Mouse (Mus musculus): ENCODE measurements around the gene Slc22a7. TPM values are rescaled to one million over a fixed set of nuclear protein-coding genes. Genes with fewer than 3 reads are reported as not detected.

The Slc22a7 gene
- total RNA-seq (2021), result 0.49 and 14.3 TPM in 2 replicates
- long read RNA-seq, experiment 1, partial matches to known transcripts, result 0 of 2 reads
- long read RNA-seq, experiment 1, other reads (novel, unspliced or antisense), result 1 of 2 reads
- long read RNA-seq, experiment 2, transcript Slc22a7-201 (10 exons, 1,989 nt), result major isoform, 23 of 25 reads
- long read RNA-seq, experiment 2, partial matches to known transcripts, result 1 of 25 reads
- long read RNA-seq, experiment 2, other reads (novel, unspliced or antisense), result 1 of 25 reads

DNA sequence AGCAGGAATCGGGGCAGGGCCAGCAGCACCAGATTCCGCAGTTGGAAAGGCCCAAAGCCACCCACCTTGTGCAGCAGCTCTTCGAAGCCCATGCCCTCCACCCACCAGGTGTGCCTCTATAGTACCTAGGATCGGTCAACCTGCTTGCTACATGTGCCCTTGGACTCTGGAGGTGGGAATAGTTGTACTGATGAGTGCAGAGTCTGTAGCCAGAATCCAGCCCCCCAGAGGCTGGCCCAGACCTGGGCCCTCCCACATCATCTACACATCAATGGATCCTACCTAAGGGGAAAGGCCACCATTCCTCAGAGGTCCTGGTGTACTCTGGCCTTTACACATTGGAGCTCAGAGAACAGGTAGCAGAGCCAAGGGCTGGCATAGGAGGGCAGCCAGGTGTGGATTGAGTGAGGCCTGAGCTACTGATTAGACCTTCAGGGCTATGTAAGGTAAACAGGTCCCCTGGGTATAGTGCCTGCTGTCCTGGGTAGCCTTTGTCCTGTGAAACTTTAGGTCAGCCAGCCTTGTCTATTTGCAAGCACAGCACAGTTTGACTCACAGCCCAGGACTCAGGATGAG is at the start of gene Slc22a7:
TSS of gene Slc22a7 (minus strand) at position 160 of the 576 bp plus-strand sequence.
- DNase-seq, result no peak

DNA sequence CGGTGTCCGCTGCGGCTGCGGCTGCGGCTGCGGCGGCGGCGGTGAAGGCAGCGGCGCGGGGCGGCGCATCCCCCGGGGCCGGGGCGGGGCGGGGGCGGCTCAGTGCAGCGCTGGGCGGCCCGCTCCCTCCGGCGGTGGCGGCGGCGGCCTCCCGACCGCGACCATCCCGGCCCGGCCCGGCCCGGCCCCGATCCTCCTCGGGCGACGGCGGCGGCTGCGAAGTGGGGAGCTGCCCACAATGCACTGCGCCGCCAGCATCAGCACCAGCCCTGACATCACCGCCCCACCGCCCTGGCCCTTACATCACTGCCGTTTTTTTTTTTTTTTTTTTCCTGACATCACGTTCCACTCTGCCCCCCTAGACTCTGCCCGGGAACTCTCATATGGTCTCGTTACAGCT is 49.2 kb upstream of the Slc22a7 start, which contains the start of gene Ttbk1:
TSS of gene Ttbk1 (minus strand) at position 245 of the 400 bp plus-strand sequence.
- DNase-seq, result no peak

DNA sequence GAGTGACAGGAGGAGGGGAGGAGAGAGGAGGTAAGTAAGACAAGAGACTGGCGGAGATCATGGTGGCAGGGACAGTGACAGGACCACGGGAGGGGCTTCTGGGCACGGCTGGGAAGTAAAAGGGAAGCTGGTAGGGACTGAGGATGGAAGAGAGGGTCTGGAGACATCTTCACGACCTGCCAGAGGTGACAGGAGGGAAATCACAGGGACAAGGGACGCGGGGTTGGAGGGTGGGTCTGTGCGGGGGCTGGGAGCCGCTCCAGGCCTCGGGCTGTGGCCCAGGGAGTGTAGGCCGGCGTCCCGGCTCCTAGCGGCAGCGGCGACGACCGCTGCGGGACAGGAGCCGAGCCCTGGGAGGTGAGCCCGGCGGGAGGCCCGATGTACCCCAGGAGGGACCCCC is 48.7 kb upstream of the Slc22a7 start:
- DNase-seq, result no peak

DNA sequence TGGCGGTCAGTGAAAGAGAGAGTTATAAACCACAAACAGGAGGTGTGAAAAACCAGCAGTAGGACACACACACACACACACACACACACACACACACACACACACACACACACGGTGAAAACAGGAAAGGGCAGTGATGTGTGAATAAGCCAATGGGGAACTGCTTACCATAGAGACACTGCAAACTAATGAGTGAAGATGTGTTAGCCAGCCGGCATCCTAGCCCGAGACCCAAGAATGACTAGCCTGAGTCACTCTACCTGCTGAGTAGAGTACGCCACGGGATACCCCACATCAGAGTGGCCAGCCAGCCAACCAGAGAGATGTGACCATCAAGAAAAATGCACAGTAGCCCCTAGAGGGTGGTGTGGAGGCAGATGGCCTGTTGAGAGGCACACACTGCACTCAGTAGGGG is 46.2 kb upstream of the Slc22a7 start:
- no peak for DNase-seq

DNA sequence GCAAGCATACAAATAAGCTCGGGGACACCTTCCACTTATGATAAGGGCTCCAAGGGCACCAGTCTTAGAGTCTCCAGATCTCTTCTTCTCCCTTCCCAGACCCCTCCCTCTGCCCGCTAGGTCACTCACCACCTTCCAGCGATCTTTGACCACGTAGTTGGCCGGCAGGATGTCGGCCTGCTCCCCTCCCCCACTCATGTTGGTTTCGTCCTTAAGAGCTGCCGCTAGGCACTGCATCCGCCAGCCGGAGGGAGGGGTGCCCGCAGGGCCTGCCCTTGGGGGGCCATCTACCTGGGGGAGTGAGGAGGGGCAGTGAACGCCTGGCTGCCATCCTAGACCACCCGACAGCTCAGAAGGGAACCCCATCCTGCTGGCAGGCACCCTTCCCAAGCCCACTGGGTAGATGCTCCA is 45.8 kb upstream of the Slc22a7 start:
- DNase-seq, result peak; percentile 39

DNA sequence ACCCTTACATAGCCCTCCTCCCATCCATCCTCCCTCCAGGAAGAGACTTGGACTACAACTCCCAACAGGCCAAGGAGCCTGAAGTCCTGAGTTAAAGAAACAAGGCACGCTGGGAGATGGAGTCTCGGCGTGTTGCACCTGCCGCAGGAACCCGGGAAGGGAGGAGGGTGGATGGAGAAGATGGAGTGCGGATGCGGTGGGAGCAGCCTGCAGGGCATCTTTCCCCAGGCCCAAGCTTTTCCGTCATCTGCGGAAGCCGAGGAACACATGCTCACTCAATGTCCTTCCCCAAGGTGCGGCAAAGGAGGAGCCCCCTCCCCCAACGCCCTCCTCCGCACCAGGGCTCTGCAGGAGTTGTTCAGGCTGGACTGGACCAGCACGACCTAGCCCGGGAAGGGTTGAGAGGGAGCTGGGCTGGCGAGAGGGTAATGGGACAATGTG is 45.3 kb upstream of the Slc22a7 start:
- DNase-seq, result peak; percentile 49

DNA sequence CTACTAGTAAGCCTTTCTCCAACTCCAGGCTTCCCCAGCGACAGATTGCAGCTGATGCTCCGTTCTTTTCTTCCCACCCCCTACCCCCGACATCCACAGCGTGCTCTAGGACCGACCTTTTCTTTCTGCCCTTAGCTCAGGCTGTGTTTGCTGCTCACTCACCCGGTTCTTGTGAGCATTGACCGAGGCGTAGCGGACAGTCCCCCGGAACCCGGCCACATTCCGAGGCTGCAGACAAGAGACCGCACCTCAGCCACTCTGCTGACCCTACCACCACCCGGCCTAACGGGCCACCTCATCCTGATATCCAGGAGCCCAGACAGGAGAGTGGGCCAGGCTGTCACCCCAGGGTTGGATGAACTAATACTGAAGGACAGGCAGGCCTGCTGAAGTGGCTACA is 39.0 kb upstream of the Slc22a7 start:
- no peak for DNase-seq

DNA sequence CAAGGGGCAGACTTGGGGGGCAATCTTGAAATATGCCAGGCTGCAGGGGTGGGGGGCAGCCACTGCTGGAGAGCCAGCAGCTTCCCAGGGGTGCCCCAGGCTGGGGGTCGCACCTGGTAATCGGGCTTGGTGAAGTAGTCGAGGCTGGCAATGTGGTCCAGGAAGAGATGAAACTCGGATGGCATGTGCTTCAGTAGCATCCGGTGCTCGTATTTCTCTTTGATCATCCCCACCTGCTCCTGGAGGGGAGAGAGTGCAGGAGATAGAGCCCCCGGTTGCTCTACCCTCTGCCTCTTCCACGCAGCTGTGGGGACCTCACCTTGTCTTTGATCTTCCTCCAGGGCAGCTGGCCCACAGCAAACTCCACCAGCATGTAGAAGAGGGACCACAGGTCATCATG is 38.3 kb upstream of the Slc22a7 start:
- DNase-seq, result no peak

DNA sequence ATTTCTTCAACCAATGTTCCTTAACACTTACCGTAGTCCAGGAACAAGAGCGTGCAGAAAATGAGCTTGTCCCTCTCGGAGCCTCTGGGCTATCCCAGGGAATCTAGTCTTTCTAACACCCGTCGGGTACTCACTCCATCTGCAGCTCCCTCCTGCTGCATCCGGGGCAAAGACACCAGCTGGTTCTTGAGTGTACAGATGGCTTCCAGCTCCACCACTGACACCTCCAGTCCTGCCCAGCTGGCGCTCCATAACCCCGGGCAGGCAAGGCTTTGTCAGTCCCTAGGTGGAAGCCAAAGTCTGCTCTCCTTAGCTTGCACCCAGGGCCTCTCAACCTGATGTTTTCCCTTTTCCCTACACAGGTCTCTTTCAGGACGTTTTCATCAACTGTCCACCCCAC is 29.6 kb upstream of the Slc22a7 start:
- DNase-seq, result no peak

DNA sequence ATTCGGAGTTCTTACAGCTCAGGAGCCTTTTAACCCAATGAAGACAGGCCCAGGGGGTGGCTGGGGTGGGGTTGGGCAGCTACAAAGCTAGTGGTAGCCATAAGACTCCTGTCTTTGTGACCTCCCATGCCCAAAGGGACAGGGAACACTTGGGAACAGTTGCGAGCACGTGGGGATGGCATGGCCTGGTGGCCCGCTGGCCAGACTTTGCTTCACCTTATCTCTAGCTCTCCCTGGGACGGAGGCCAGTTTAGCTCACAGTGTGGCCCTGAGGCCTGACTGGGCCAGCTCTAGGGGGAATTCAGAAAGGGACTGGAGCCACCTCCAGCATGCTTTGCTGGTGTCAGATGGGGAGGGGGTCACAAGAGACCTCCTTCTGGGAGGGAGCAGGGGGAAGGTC is 24.0 kb upstream of the Slc22a7 start:
- peak; percentile 56 for DNase-seq

DNA sequence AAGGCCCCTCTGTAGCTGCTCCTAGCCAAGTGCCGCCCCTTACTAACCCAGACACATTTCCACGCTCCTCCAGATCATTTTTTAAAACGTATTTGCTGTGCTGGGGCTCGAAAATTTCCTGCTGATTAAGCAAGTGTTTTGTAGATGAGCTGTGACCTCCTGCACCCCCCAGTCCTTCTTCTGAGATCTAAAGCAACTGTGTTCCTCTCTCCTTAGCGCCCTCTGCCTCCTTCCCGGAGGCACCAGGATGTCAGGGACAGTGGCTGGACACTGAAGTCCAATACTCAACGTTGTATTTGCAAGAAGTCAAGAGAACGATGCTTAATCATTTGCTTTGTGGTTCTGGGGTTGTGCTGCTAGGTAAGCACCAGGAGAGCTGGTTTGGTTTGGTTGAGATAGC is 23.1 kb upstream of the Slc22a7 start:
- no peak for DNase-seq

DNA sequence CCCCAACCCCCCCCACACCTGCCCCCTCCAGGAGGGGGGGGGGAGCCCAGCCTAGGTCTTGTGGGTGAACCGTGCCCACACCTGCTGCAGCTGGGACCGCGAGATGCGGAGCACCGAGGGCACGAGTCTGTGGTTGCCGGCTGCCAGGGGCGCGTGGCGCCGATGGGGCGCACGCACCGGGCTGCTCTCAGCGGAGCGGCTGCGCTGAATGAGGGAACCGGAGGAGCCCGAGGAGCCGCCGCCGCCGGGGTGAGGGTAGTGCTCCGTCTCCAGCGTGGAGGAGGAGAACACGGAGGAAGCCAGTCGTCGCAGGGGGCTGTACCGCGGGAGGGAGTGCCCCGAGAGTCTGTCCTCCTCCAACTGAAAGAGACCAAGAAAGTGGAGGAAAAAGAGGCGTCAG is 22.4 kb upstream of the Slc22a7 start:
- DNase-seq, result peak; percentile 31

DNA sequence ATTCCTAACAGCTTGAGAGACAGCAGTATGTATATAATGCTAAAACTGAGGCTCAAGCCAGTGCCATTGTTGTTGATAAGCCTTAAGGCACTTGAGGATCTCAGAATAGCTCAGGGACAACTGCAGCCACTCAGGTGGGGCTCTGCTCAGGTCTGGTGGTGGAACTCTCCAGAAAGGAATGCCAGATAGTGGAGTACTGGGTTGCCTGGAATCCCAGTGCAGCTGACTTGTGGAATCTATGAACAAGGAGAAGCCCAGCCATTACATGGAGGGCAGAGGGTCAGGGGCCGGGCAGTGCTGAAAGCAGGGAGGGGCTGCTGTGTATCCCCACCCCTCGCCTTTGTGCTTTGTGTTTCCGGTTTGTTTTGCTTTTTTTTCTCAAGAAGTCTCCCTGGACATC is 20.2 kb upstream of the Slc22a7 start:
- no peak for DNase-seq

DNA sequence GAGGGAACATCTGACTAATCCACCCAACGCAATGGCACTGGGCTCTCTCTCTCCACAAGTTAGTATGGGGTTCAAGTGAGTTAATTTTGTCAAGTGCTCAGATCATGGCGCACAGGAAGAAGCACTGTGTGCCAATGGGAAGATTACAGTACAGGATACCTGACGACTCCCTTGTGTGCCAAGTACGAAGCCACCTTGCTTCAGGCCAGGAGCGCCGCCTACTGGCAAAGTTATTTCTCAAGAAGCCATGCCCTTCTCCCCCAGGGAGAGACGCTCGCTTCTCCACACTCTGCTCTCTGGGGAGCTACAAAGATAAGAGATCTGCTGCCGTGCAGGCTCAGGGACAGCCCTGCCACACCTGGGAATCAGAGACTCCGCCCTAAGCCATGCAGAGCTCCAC is 19.5 kb upstream of the Slc22a7 start:
- peak; percentile 75 for DNase-seq

DNA sequence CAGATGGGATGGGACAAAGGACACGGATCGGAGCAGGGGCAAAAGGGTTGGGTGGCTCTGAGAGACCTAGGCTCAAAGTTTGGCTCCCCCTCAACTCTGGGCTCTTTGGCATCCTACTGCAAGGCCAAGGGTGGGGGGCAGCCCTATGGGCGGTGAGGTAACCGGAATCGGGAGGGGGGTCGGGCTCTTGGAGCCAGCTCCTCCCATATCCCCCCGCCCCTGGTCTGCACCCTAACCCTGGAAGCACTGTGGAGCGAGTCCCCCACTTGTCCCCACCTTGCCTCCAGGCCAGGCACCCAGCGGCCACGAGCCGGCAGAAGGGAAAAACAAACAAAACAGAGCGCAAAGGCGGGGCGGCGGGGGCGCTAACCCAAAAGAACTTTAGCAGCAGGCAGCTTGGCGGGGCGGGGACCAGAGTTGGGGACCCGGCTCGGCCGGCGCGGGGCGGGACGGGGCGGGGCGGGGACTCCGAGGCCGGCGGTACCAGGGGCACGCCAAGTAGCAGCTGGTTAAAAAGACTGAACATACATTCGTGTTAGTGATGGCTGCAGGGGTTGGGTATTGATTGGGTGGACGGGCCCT is 16.9 kb upstream of the Slc22a7 start:
- DNase-seq, result peak; percentile 38

DNA sequence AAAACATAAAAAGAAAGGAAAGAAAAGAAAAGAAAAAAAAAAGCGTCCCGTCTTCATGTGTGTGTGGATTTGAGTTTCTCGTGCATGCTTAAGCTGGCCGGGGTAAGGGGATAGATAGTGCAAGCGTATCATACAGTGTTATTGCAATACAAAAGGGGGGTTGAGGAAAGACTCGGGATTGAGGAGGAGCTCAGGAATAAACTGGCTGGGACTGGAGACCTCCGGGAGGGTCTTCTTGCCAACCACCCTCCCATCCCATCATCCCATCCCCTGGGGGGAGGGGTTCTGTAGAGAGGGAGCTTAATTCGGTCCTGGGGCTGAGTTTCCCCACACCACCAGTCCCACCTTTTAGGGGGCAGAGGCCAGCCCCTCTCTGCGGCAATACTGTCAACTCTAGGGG is 16.3 kb upstream of the Slc22a7 start:
- DNase-seq, result no peak

DNA sequence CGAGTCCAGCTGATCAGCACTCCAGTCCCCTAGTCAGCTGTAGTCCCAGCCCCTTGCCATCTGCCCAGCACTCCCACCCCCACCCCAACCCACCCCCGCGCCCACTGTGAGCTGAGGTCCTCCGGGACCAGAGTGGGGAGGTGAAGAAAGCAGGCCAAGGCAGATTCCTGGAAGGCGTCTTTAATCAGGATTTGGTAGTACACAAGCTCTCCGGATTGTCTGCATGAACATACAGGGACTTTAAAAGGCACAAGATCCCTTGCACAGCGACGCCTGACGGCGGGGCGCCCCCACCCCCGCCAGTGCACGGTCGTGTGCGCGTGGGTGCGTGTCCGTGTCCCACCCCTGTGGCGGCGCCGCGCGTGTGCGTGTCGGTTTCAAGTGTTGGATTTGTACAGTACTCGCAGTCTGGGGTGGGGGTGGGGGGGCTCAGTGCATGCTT is 15.7 kb upstream of the Slc22a7 start:
- DNase-seq, result no peak

DNA sequence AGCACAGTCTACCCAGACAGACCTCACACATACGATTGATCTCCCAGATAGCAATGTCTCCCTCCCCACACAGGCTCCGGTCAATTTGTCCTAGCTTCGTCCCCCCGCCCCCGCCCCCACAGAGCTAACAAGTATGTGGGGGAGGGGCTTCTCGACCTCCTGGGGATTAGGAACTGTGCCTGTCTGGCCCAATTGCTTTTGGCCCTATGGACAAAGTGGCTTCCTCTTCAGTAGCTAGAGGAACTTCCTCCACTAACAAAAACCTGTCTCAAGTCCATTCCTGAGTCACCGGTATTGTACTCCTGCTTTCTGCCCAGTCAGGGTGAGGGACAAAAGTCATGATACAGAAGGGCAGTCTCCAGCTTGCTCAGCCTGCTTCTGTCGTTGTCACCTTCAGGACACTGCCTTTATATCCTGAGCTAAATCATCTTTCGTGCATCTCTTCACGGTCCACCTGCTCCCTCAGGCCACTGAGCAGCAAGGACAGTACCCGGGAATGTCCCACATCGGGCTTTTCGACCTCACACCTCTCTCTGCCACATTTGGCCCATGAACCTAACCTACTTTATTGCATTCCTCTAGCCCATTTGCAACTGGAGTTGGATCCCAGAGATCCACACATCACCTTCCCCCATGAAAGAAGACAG is 15.2 kb upstream of the Slc22a7 start:
- no peak for DNase-seq

DNA sequence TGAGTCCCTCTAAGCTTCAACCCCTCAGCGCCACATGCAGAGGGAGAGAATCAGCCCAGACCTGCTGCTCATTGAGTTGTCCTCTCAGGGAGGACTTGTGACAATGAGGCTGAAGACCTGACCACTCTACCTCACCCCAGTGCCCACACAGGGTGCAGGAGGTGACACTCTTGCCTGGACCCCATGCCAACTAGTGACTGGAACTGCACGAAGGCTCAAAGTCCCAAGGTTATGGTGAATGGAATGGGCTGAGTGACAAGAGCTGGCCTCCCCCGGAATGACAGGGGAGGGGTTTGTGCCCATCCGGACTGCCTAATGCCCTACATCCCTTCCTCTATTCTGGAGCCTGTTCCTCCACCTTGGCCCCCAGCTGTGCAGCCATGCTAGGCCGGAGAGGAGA is 14.4 kb upstream of the Slc22a7 start:
- DNase-seq, result no peak

DNA sequence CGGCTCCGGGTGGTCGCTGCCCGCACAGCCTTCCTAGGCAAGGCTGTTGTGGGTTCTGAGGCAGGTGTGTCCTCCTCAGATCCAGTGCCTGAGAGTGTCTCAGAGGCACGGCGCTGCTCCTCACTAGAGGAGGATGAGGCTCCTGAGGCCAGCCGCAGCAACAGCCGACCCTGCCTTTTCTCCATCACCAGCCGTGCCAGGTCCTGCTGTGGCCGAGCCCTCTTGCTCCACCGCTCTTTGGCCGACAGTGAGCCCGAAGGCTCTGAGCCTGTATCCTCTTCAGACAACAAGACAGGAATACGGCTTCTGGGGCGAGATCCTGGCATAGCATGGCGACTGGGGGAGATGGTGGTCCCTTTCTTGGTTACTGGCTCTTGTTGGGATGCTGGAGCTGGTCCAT is 8.0 kb upstream of the Slc22a7 start:
- DNase-seq, result no peak

DNA sequence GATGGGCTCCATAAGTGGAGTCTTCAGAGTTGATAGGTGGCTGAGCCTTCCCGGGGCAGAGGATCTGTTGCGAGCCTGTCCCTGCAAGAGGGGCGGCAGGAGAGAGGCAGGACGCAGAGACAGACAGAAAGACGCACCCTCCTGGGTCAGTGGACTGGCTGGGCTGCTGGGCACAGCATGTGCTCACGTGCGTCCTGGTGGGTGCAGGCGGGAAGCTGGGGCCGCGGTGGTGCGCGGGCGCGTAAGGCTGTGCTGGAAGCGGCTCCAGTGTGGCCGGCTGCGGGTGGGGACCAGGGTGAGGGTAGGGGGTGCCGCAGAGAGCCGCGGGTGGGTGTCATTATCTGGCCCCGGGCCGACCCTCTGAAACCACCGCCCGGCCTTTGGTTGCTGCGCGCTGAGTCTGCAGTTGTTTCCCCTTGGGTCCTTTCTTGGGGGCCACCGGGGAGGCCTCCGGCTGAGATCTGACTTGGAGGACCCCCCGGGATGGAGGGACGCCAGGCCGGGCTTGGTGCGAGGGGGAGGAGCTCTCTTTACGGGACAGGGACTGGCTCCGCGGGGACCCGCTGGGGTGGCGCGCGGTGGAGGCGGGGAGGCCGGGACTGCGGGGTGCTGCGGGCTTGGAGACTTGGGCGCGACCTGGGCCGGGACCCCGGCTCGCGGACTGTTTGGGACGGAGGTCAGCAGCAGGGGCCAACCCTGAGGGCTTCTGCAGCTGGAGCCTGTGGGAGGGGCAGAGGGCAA is 6.8 kb upstream of the Slc22a7 start:
- DNase-seq, result no peak

DNA sequence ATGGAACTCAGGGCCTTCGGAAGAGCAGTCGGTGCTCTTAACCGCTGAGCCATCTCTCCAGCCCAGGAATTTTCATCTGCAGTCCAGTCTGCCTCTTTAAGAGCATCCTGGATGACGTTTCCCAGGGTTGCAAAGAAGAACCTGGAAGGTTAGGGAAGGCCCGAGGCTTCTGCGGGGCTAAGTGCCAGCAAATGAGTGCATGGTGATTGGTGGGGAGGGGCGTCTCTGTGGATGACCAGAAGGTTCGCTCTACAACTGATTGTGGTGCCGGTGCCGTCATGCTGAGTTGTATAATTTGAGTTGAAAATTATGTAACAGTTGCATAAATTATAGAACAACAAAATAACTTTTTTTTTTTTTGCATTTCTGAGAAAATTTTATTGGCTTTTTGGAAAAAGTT is 919 bp upstream of the Slc22a7 start:
- no peak for DNase-seq
